Mouse (Mus musculus): ENCODE data around the gene Cysltr2. TPM values are rescaled to one million over a fixed set of nuclear protein-coding genes. Genes with fewer than 3 reads are reported as not detected.

Gene Cysltr2
- polyA plus RNA-seq, 1 experiment from 2014 or later: 0.11 TPM

GRCm38 (mm10) chr14:73041689-73042088, 7.2 kb downstream of the Cysltr2 start:
- Histone ChIP-seq H3K9ac (no peak overlapping the region), H3K4me1 (replicated peaks) (no peaks in the 10 kb centered on the region), H3K4me2 (no peak overlapping the region), H3K36me3 (no peaks in the 10 kb centered on the region), H3K27me3 (no peaks in the 10 kb centered on the region), H3K4me3 (no peak overlapping the region), H3K27ac (replicated peaks) (no peak overlapping the region), H3K9me3 (no peaks in the 10 kb centered on the region)
- 75% methylated on average over 2 of the region's 2 CpGs for WGBS
- ATAC-seq (ENCODE audit: low read depth): no peak

GRCm38 (mm10) chr14:73033290-73033689, 15.6 kb downstream of the Cysltr2 start:
- no peaks in the 10 kb centered on the region for H3K4me1 ChIP-seq (replicated peaks)
- H3K4me2 ChIP-seq: no peak overlapping the region
- 37% methylated on average over 3 of the region's 3 CpGs for WGBS
- ATAC-seq (ENCODE audit: low read depth): no peak
- H3K9ac ChIP-seq: no peak overlapping the region
- no peaks in the 10 kb centered on the region for H3K9me3 ChIP-seq
- no peaks in the 10 kb centered on the region for H3K36me3 ChIP-seq
- no peak overlapping the region for H3K4me3 ChIP-seq
- no peak overlapping the region for H3K27ac ChIP-seq (replicated peaks)
- H3K27me3 ChIP-seq: no peaks in the 10 kb centered on the region

DNA sequence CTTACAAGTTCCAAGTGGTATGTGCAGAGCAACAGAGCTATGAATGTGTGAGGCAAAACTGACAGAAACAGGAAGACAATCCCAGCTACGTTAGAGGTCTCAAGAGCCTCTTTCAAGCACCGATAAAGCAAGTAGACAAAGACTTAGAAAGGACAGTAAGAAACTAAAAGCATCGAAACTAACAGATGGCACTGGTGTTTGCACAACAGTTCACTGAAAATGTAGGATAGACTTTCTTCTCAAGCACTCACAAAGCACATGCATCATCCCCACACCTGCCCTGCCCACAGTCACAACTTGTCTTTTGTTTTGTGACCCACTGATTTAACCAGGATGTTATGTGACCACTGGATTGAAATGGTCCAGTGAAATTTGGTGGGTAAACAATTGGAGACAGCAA, 17.7 kb downstream of the Cysltr2 start:
- no peak for ATAC-seq (ENCODE audit: low read depth)
- WGBS: 79% methylated on average over 3 of the region's 3 CpGs
- H3K4me3 ChIP-seq: no peak overlapping the region

GRCm38 (mm10) chr14:73017272-73017671, 31.6 kb downstream of the Cysltr2 start:
- Histone ChIP-seq H3K36me3 (no peaks in the 10 kb centered on the region), H3K27ac (replicated peaks) (no peak overlapping the region), H3K4me2 (no peak overlapping the region), H3K4me3 (no peak overlapping the region), H3K9ac (no peak overlapping the region), H3K9me3 (no peaks in the 10 kb centered on the region), H3K4me1 (replicated peaks) (no peaks in the 10 kb centered on the region), H3K27me3 (no peaks in the 10 kb centered on the region)
- no peak for ATAC-seq (ENCODE audit: low read depth)
- 95% methylated on average over 3 of the region's 3 CpGs for WGBS

More for the DNA sequence above, 17.7 kb downstream of the Cysltr2 start:
- Histone ChIP-seq H3K4me1 (replicated peaks) (no peaks in the 10 kb centered on the region), H3K9ac (no peak overlapping the region), H3K27ac (replicated peaks) (no peak overlapping the region), H3K9me3 (no peaks in the 10 kb centered on the region), H3K4me2 (no peak overlapping the region), H3K36me3 (no peaks in the 10 kb centered on the region), H3K27me3 (no peaks in the 10 kb centered on the region)

GRCm38 (mm10) chr14:73015386-73015785, 33.5 kb downstream of the Cysltr2 start:
- peaks cover 2% of the 10 kb centered on the region; the same call in 1 of the 2 replicates for H3K9me3 ChIP-seq
- ATAC-seq (ENCODE audit: low read depth): no peak
- no peaks in the 10 kb centered on the region for H3K36me3 ChIP-seq
- H3K4me1 ChIP-seq (replicated peaks): no peaks in the 10 kb centered on the region
- no peaks in the 10 kb centered on the region for H3K27me3 ChIP-seq
- H3K4me2 ChIP-seq: no peak overlapping the region
- no peak overlapping the region for H3K27ac ChIP-seq (replicated peaks)
- H3K9ac ChIP-seq: no peak overlapping the region
- no peak overlapping the region for H3K4me3 ChIP-seq
- WGBS: 65% methylated on average over 6 of the region's 6 CpGs

GRCm38 (mm10) chr14:73013723-73014544, 35.0 kb downstream of the Cysltr2 start:
- Histone ChIP-seq H3K4me2 (no peak overlapping the region), H3K9me3 (peaks cover 2% of the 10 kb centered on the region; the same call in 1 of the 2 replicates), H3K27me3 (no peaks in the 10 kb centered on the region), H3K27ac (replicated peaks) (no peak overlapping the region), H3K36me3 (no peaks in the 10 kb centered on the region), H3K4me3 (no peak overlapping the region), H3K9ac (no peak overlapping the region), H3K4me1 (replicated peaks) (no peaks in the 10 kb centered on the region)
- no peak for ATAC-seq (ENCODE audit: low read depth)
- WGBS: 66% methylated on average over 9 of the region's 9 CpGs

DNA sequence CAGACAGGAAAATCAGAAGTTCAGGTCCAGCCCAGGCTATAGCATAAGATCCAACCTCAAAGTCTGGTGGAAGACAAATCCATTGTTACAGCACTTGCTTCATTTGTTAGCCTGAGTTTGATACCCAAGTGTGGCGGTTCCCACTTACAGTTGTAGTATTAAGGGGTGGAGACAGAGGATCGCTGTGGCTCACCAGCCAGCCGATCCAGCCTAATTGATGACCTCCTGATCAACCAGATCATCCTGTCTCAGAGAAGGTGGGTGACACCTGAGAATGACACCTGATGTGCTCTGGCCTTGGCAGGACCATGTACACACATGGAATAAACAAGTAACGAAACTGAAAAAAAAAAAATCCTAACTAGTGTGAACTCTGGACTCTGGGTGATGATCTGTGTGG, 47.1 kb downstream of the Cysltr2 start:
- Histone ChIP-seq H3K9me3 (no peaks in the 10 kb centered on the region), H3K4me1 (replicated peaks) (peaks cover 4% of the 10 kb centered on the region), H3K36me3 (no peaks in the 10 kb centered on the region), H3K27ac (replicated peaks) (no peak overlapping the region), H3K27me3 (no peaks in the 10 kb centered on the region), H3K9ac (no peak overlapping the region), H3K4me2 (no peak overlapping the region), H3K4me3 (no peak overlapping the region)
- ATAC-seq (ENCODE audit: low read depth): no peak
- 89% methylated on average over 4 of the region's 4 CpGs for WGBS

DNA sequence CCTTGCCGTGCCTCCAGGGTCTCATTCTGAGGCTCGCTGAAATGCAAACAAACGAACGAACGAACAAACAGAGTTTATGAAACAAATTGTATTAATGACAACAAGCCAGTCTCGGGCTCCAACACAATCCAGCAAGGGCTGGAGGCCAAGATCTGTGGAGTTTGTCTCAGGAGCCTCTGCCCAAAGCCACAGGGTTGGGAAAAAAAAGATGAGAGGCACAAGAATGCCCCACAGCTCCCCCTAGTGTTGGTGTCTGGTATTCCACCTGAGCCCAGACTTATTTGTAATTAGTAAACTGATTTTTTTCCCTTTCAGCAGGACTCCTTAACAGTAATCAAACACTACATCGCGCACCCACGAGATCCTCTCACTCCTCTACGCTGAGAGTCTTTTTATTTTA, 48.6 kb downstream of the Cysltr2 start:
- Histone ChIP-seq H3K4me2 (no peak overlapping the region), H3K9ac (no peak overlapping the region), H3K36me3 (no peaks in the 10 kb centered on the region), H3K27ac (replicated peaks) (no peak overlapping the region), H3K4me1 (replicated peaks) (peaks cover 4% of the 10 kb centered on the region), H3K27me3 (no peaks in the 10 kb centered on the region), H3K9me3 (no peaks in the 10 kb centered on the region), H3K4me3 (no peak overlapping the region)
- 49% methylated on average over 10 of the region's 10 CpGs for whole genome bisulfite sequencing
- no peak for ATAC-seq (ENCODE audit: low read depth)

DNA sequence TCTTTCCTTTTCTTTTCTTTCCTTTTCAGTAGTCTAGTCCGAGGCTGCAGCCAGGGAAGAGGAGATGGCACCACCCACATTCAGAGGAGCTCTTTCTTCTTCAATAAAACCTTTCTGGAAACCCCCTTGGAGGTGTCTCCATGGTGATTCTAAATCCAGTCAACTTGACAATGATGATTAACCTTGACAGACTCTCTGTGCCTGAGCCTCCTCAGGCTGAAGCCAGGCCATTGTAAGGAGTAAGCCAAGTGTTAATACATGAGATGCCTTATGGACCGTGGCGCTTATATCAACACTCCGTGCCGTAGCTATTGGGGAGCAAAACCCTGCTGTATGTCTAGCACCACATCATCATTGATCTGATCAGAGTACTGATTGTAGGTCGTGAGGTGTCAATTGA, 50.8 kb downstream of the Cysltr2 start:
- no peak overlapping the region for H3K9ac ChIP-seq
- WGBS: 42% methylated on average over 6 of the region's 6 CpGs
- H3K9me3 ChIP-seq: no peaks in the 10 kb centered on the region
- H3K4me1 ChIP-seq (replicated peaks): peaks cover 4% of the 10 kb centered on the region
- no peak overlapping the region for H3K4me2 ChIP-seq
- no peaks in the 10 kb centered on the region for H3K36me3 ChIP-seq
- no peaks in the 10 kb centered on the region for H3K27me3 ChIP-seq
- no peak overlapping the region for H3K4me3 ChIP-seq
- no peak overlapping the region for H3K27ac ChIP-seq (replicated peaks)
- no peak for ATAC-seq (ENCODE audit: low read depth)

DNA sequence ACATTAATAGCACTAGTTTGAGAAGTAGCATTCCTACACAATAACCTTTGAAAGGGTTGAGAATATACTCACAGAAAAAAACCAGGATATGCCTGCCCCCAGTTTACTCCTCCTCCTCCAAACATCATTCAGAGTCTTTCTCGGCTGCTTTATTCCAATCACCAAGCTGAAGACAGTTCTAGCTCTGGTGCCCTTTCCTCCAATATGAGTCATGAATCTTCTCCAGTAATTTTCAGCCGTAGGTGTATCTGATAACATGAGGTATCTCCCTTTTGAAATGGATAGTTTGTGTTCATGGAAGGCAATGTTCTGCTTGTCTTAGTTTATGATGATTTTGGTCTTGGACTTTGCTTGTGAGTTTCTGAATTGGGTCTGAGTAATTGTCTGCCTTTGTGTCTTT, 62.9 kb downstream of the Cysltr2 start:
- Histone ChIP-seq H3K27me3 (no peaks in the 10 kb centered on the region), H3K4me1 (replicated peaks) (peaks cover 8% of the 10 kb centered on the region), H3K4me2 (no peak overlapping the region), H3K9me3 (no peaks in the 10 kb centered on the region), H3K4me3 (no peak overlapping the region), H3K36me3 (no peaks in the 10 kb centered on the region), H3K27ac (replicated peaks) (no peak overlapping the region), H3K9ac (no peak overlapping the region)
- WGBS: 88% methylated on average over 2 of the region's 2 CpGs
- no peak for ATAC-seq (ENCODE audit: low read depth)

GRCm38 (mm10) chr14:72985113-72985512, 63.8 kb downstream of the Cysltr2 start:
- no peak for ATAC-seq (ENCODE audit: low read depth)
- Histone ChIP-seq H3K36me3 (no peaks in the 10 kb centered on the region), H3K27me3 (no peaks in the 10 kb centered on the region), H3K9me3 (no peaks in the 10 kb centered on the region), H3K27ac (replicated peaks) (no peak overlapping the region), H3K9ac (no peak overlapping the region), H3K4me2 (no peak overlapping the region), H3K4me3 (no peak overlapping the region), H3K4me1 (replicated peaks) (peaks cover 8% of the 10 kb centered on the region)
- 90% methylated on average over 5 of the region's 5 CpGs for WGBS

DNA sequence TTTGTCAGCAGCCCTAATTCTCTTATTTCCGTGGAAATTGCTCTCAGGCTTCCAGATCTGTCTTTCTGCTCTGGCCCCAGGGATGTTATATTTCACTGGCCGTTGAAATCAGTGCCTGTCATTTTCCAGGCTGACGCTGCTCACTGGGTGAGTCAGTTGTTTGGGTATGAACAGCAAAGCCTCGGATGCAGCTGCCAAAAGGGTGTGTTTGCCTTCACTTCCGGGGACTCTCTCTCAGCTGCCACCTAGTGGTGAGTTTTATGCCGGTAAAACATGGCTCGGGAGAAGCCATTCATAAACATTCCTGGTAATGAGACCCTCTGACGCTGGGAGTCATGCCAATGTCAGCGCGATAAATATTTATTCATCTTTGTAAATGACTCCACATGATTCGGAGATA, 65.5 kb downstream of the Cysltr2 start:
- H3K36me3 ChIP-seq: no peaks in the 10 kb centered on the region
- 5% methylated on average over 11 of the region's 11 CpGs for WGBS
- no peaks in the 10 kb centered on the region for H3K27me3 ChIP-seq
- H3K4me3 ChIP-seq: peak overlapping the region; percentile 32
- H3K9ac ChIP-seq: peak overlapping the region; percentile 62
- H3K4me2 ChIP-seq: peak overlapping the region; percentile 56
- peak; percentile 94 for ATAC-seq (ENCODE audit: low read depth)
- H3K27ac ChIP-seq (replicated peaks): peak overlapping the region; percentile 66
- no peaks in the 10 kb centered on the region for H3K9me3 ChIP-seq
- H3K4me1 ChIP-seq (replicated peaks): peaks cover 8% of the 10 kb centered on the region

GRCm38 (mm10) chr14:72982981-72983436, 65.9 kb downstream of the Cysltr2 start:
- Histone ChIP-seq H3K27ac (replicated peaks) (peak overlapping the region; percentile 66), H3K4me2 (peak overlapping the region; percentile 56), H3K36me3 (no peaks in the 10 kb centered on the region), H3K9ac (peak overlapping the region; percentile 62), H3K27me3 (no peaks in the 10 kb centered on the region), H3K4me3 (peak overlapping the region; percentile 32), H3K4me1 (replicated peaks) (peaks cover 8% of the 10 kb centered on the region), H3K9me3 (no peaks in the 10 kb centered on the region)
- peak; percentile 85 for ATAC-seq (ENCODE audit: low read depth)
- WGBS: 24% methylated on average over 12 of the region's 12 CpGs

All from neural tube, embryonic 13.5 days (tissue).